Mouse (Mus musculus) myocyte (in vitro differentiated cells): ENCODE data around the gene Lpcat3.
A peak's percentile ranks its signal among the peaks of the same experiment; 100 is the strongest.

Source experiments
- CEBPB ChIP-seq: IDR thresholded peaks from 2 replicates; pipeline ENCODE4 v1.6.1; 2011; ENCODE audit warnings: mild to moderate bottlenecking, moderate library complexity; ENCODE audit not compliant: poor library complexity, insufficient read depth, severe bottlenecking
- E2F4 ChIP-seq: IDR thresholded peaks from one replicate; pipeline ENCODE4 v1.6.1; 2011; ENCODE audit warnings: mild to moderate bottlenecking, control low read depth, moderate library complexity; ENCODE audit not compliant: insufficient read depth
- MAX ChIP-seq: IDR thresholded peaks from one replicate; pipeline ENCODE4 v1.6.1; 2011; ENCODE audit warnings: low read depth, mild to moderate bottlenecking, control low read depth
- MYOG ChIP-seq, 3 experiments: IDR thresholded peaks; one replicate each; pipeline ENCODE4 v1.6.1; 2011; ENCODE audit warnings: control low read depth in 2 of 3, low read depth in 2 of 3, mild to moderate bottlenecking in 2 of 3; ENCODE audit not compliant: insufficient read length in 2 of 3, control insufficient read depth in 1 of 3, insufficient read depth in 1 of 3
- POLR2A ChIP-seq: IDR thresholded peaks from one replicate; pipeline ENCODE4 v1.6.1; 2011; ENCODE audit warnings: low read depth, mild to moderate bottlenecking, control low read depth, moderate library complexity; ENCODE audit not compliant: insufficient read length
- POLR2AphosphoS2 ChIP-seq: IDR thresholded peaks from one replicate; pipeline ENCODE4 v1.6.1; 2011; ENCODE audit warnings: low read depth, control low read depth; ENCODE audit not compliant: insufficient read length
- REST ChIP-seq: IDR thresholded peaks from one replicate; pipeline ENCODE4 v1.6.1; 2011; ENCODE audit warnings: mild to moderate bottlenecking, control low read depth, moderate library complexity; ENCODE audit not compliant: insufficient read depth, insufficient read length
- SRF ChIP-seq: IDR thresholded peaks from one replicate; pipeline ENCODE4 v1.6.1; 2011; ENCODE audit warnings: low read depth; ENCODE audit not compliant: control insufficient read depth, insufficient read length
- TCF3 ChIP-seq: IDR thresholded peaks from one replicate; pipeline ENCODE4 v1.6.1; 2011; ENCODE audit warnings: low read depth, control low read depth; ENCODE audit not compliant: insufficient read length
- USF1 ChIP-seq: IDR thresholded peaks from one replicate; pipeline ENCODE4 v1.6.1; 2011; ENCODE audit warnings: low read depth, mild to moderate bottlenecking, control low read depth, moderate library complexity

- TF ChIP-seq MAX (no peak), E2F4 (no peak), CEBPB (no peak), TCF3 (no peak), POLR2A (no peak), USF1 (no peak), MYOG (IDR thresholded peaks at IDR 0.05; ENCODE audit: control insufficient read depth in 1 of 3, insufficient read depth in 1 of 3, insufficient read length in 2 of 3, low read depth in 2 of 3) (no peak), REST (no peak), POLR2AphosphoS2 (peak; percentile 29), SRF (no peak)
These were observed 36.5 kb downstream of the Lpcat3 start for GRCm38 (mm10) chr6:124699366-124699765.
